Mouse (Mus musculus) heart, embryonic 12.5 days (tissue): ENCODE data around the gene Sgip1. TPM values are rescaled to one million over a fixed set of nuclear protein-coding genes. Genes with fewer than 3 reads are reported as not detected.
A peak's percentile ranks its signal among the peaks of the same experiment; 100 is the strongest.

ENCODE experiments used
- ATAC-seq: fragments of 200-750 bp; cut with Nextera tagmentation; 2 replicates; pipeline ENCODE4 v1.8.0; 2017; ENCODE audit warnings: moderate TSS enrichment, moderate library complexity; ENCODE audit not compliant: insufficient number of reproducible peaks, low FRiP score
- H3K27ac ChIP-seq: fragments of 300-500 bp; sonication (generic); 2 replicates; pipeline ENCODE4 v1.5.1; 2016; ENCODE audit warnings: mild to moderate bottlenecking, moderate library complexity; ENCODE audit not compliant: poor library complexity, severe bottlenecking
- H3K27me3 ChIP-seq: fragments of 300-500 bp; sonication (generic); replicated peaks from 2 replicates; pipeline ENCODE4 v1.6.1; 2016; ENCODE audit warnings: mild to moderate bottlenecking, moderate library complexity
- H3K36me3 ChIP-seq: fragments of 300-500 bp; sonication (generic); 2 replicates; pipeline ENCODE4 v1.6.1; 2016; ENCODE audit warnings: mild to moderate bottlenecking, moderate library complexity
- H3K4me1 ChIP-seq: fragments of 300-500 bp; sonication (generic); replicated peaks from 2 replicates; pipeline ENCODE4 v1.6.1; 2016; ENCODE audit warnings: mild to moderate bottlenecking
- H3K4me2 ChIP-seq: fragments of 300-500 bp; sonication (generic); 2 replicates; pipeline ENCODE4 v1.6.1; 2016; ENCODE audit warnings: mild to moderate bottlenecking, moderate library complexity
- H3K4me3 ChIP-seq: fragments of 300-500 bp; sonication (generic); 2 replicates; pipeline ENCODE4 v1.5.1; 2016; ENCODE audit warnings: mild to moderate bottlenecking
- H3K9ac ChIP-seq: fragments of 300-500 bp; sonication (generic); 2 replicates; pipeline ENCODE4 v1.6.1; 2016; ENCODE audit warnings: mild to moderate bottlenecking, moderate library complexity
- H3K9me3 ChIP-seq: fragments of 300-500 bp; sonication (generic); replicated peaks from 2 replicates; pipeline ENCODE4 v1.6.1; 2016; ENCODE audit warnings: mild to moderate bottlenecking, moderate library complexity
- WGBS: fragments of 180-500 bp; shearing (Covaris S2); methylation state at CpG from one replicate; pipeline ENCODE4 v1.1.7; 2016; 5-methylcytosine and 5-hydroxymethylcytosine counted together
- polyA plus RNA-seq: library from polyadenylated mRNA; unstranded; fragments of >200 nt; fragmentation: Nextera tagmentation; extraction: Ambion mirVana; gene quantifications from 2 replicates; pipeline ENCODE4 v1.2.1, GENCODE M21; 2016

Sgip1 gene
- polyA plus RNA-seq, 1 experiment from 2014 or later = 2.2 TPM

- Histone ChIP-seq H3K4me1 (no peaks in the 10 kb centered on the region), H3K27ac (no peak overlapping the region), H3K27me3 (no peaks in the 10 kb centered on the region), H3K9me3 (no peaks in the 10 kb centered on the region), H3K36me3 (no peaks in the 10 kb centered on the region), H3K9ac (no peak overlapping the region), H3K4me2 (no peak overlapping the region), H3K4me3 (no peak overlapping the region)
- ATAC-seq = no peak
- whole genome bisulfite sequencing = 71% methylated on average over 3 of the region's 3 CpGs
Observed at GRCm38 (mm10) chr4:102753334-102754090, 12.4 kb downstream of the Sgip1 start.

DNA sequence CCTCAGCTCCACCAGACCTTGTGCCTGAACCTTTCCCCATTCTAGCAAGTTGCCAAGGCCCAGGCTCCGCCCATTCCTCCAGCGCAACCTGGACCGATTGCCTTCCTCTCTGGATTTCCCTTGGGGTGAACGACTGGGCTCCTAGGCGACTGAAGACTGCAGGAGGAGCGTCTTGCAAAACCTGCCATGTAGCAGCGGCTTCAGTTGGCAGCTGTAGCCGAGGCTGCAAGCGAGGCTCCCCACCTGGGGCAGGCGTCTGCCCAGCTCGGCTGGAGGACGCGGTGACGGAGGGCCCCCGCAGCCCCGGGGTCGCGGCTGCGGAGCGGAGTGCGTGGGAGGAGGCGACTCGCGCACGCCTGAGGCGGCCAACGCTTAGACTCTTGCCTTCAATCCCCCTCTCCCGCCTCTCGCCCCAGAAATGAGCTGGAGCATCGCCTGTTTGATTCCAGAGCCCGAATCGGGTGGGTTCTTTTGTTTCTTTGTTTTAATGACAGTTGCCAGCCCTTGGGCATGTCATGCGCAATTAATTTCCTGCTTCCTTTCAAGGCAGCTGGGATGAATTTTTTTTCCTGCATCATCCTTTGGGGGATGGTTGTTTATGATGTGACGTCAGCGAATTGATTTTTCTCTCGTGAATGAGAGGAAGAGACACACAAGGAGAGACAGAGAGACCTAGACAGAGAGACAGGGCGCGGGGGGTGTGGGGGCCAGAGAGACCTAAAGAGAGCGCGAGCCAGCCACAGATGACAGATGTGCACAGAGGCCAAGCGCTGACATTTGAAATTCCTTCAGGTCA lies 18.2 kb downstream of the Sgip1 start:
- H3K9ac ChIP-seq = peak overlapping the region; percentile 73
- H3K4me1 ChIP-seq = peaks cover 6% of the 10 kb centered on the region; the same call in 1 of the 2 replicates
- peak overlapping the region; percentile 58 for H3K4me3 ChIP-seq
- no peak overlapping the region for H3K27ac ChIP-seq
- H3K27me3 ChIP-seq = peaks cover 9% of the 10 kb centered on the region; the same call in 1 of the 2 replicates
- H3K4me2 ChIP-seq = peak overlapping the region; percentile 95
- H3K9me3 ChIP-seq = no peaks in the 10 kb centered on the region
- ATAC-seq = peak; percentile 59; the same call in 1 of the 2 replicates
- no peaks in the 10 kb centered on the region for H3K36me3 ChIP-seq
- under 1% methylated on average over 41 of the region's 41 CpGs for WGBS

DNA sequence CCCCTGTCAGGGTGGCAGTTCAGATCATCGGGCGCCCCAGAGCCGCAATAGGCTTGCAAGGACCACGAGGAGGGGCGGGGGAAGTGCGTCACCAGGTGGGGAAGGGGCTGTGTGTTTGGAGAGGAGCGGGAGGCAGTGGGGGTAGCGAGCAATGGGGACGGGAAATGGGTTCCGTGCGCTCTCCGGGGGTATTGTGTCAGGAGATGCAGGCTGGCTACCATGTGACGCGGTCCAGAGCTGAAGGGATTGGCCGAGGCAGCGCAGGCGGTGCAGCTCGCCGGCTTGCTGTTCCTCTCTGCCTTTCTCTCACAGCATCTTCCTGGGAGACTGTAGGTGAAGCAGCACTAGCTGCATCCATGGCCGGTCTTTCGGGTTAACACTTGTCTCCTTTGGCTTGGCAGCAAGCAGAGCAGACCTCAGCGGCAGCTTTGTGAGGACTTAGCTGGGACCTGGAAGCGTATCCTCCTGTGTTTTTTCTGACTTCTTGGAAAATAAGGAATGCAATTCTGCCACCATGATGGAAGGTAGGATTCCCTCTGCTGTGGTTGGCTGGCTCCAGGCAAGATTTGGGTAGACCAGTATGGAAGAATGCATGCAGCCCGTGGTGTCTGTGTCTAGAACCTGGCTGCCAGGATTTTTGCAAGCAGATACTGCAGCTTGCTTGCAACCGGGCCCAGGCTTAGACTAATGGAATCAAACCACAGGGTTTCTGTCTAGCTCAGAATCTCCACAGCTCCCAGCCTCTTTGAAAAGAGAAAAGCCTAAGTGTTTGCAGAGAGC lies 19.1 kb downstream of the Sgip1 start:
- Histone ChIP-seq H3K9ac (peak overlapping the region; percentile 73), H3K27ac (peak overlapping the region; percentile 3; the same call in 1 of the 2 replicates), H3K36me3 (no peaks in the 10 kb centered on the region), H3K9me3 (no peaks in the 10 kb centered on the region), H3K4me2 (peak overlapping the region; percentile 95), H3K4me1 (peaks cover 6% of the 10 kb centered on the region; the same call in 1 of the 2 replicates), H3K4me3 (peak overlapping the region; percentile 58), H3K27me3 (peaks cover 9% of the 10 kb centered on the region; the same call in 1 of the 2 replicates)
- peak; percentile 85 for ATAC-seq
- 3% methylated on average over 25 of the region's 25 CpGs for WGBS

- Histone ChIP-seq H3K36me3 (no peaks in the 10 kb centered on the region), H3K4me1 (peaks cover 6% of the 10 kb centered on the region; the same call in 1 of the 2 replicates), H3K4me2 (no peak overlapping the region), H3K9ac (no peak overlapping the region), H3K9me3 (no peaks in the 10 kb centered on the region), H3K4me3 (no peak overlapping the region), H3K27me3 (peaks cover 9% of the 10 kb centered on the region; the same call in 1 of the 2 replicates), H3K27ac (no peak overlapping the region)
- 44% methylated on average over 7 of the region's 7 CpGs for WGBS
- no peak for ATAC-seq
Observed at GRCm38 (mm10) chr4:102762075-102762474, 21.0 kb downstream of the Sgip1 start.

DNA sequence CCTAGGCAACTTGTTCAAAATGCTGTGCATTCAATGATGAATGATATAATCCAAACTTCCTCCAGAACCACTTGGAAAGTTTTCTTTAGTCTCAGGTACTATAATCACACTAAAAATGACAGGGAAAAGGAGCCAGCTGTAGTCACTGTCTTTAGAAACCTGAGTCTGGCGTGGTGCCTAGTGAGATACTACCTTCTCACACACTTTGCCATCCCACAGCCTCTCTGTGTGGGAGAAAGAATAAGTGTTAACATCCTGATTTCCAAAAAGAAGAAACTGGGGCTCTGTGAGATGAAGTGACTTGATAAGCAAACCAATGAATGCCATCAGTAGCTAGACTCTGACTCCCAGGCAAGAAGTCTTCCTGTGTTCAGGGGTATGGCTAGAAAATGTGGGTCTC lies 28.0 kb downstream of the Sgip1 start:
- Histone ChIP-seq H3K9me3 (no peaks in the 10 kb centered on the region), H3K4me1 (0 out of 2 replicates have a peak, but pooled peaks cover 8% of the 10 kb centered on the region), H3K36me3 (no peaks in the 10 kb centered on the region), H3K9ac (no peak overlapping the region), H3K27ac (no peak overlapping the region), H3K27me3 (no peaks in the 10 kb centered on the region; the same call in 1 of the 2 replicates), H3K4me2 (no peak overlapping the region), H3K4me3 (no peak overlapping the region)
- 75% methylated on average over 1 of the region's 1 CpGs for WGBS
- no peak for ATAC-seq

- ATAC-seq = no peak
- no peaks in the 10 kb centered on the region for H3K9me3 ChIP-seq
- H3K4me2 ChIP-seq = no peak overlapping the region
- H3K27ac ChIP-seq = no peak overlapping the region
- no peak overlapping the region for H3K4me3 ChIP-seq
- WGBS = 72% methylated on average over 6 of the region's 6 CpGs
- H3K4me1 ChIP-seq = 0 out of 2 replicates have a peak, but pooled peaks cover 8% of the 10 kb centered on the region
- no peak overlapping the region for H3K9ac ChIP-seq
- H3K27me3 ChIP-seq = no peaks in the 10 kb centered on the region; the same call in 1 of the 2 replicates
- H3K36me3 ChIP-seq = no peaks in the 10 kb centered on the region
Observed at GRCm38 (mm10) chr4:102769936-102770335, 28.8 kb downstream of the Sgip1 start.

DNA sequence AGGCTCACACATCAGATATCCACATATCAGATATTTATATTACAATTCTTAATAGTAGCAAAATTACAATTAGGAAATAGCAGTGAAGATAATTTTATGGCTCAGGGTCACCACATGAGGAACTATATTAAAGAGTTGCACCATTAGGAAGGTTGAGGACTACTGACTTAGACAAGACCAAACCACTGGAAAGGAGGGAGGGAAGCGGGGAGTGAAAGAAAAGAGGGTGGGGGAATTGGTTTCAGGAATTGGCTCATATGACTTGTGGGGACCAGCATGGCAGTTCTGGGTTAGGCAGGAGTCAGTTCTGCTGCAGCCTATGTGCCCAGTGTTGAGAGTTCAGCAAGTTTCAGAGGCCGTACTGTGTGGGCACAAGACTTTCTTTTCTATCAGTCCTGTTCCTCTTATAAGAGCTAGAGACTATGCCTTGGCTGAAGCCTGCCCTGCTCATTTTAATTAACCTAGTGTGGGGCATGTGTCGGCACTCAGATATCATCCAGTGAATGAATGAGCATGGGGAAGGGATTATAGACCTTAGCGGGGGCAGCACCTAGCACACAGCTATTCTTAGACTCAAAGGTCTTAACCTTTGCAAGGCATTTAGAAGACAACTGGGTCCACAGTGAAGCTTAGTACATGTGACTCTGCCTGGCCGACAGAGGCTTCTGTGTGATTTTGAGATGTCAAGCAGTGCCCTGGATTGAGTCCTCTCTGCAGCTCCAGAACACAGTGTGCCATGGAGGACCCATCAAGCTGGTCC lies 30.7 kb downstream of the Sgip1 start:
- H3K4me2 ChIP-seq = no peak overlapping the region
- no peak for ATAC-seq
- H3K9ac ChIP-seq = no peak overlapping the region
- WGBS = 61% methylated on average over 5 of the region's 5 CpGs
- no peak overlapping the region for H3K4me3 ChIP-seq
- no peaks in the 10 kb centered on the region for H3K9me3 ChIP-seq
- no peaks in the 10 kb centered on the region; the same call in 1 of the 2 replicates for H3K27me3 ChIP-seq
- 0 out of 2 replicates have a peak, but pooled peaks cover 8% of the 10 kb centered on the region for H3K4me1 ChIP-seq
- no peak overlapping the region for H3K27ac ChIP-seq
- H3K36me3 ChIP-seq = no peaks in the 10 kb centered on the region

DNA sequence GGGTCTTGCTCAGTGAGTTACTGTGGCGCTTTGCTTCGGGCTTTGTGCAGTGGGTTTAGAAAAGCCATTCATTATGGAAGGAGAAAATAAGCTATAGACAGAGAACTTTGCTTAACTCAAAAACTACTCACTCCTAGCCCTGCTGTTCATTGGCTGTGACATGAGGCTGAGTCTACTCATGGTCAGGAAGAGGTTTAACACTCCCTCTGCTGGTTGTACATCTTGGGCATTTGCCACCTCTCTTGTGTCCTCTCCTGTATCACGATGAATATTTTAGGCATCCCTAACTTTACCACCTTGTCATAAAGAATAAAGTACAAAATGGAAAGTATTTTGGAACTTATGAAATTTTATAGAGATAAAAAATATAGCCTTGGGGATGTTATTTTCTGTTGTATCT lies 32.1 kb downstream of the Sgip1 start:
- ATAC-seq = no peak
- Histone ChIP-seq H3K27me3 (no peaks in the 10 kb centered on the region), H3K9me3 (no peaks in the 10 kb centered on the region), H3K4me3 (no peak overlapping the region), H3K4me1 (0 out of 2 replicates have a peak, but pooled peaks cover 8% of the 10 kb centered on the region), H3K27ac (no peak overlapping the region), H3K9ac (no peak overlapping the region), H3K36me3 (no peaks in the 10 kb centered on the region), H3K4me2 (no peak overlapping the region)
- 89% methylated on average over 3 of the region's 3 CpGs for WGBS

- no peak for ATAC-seq
Observed at GRCm38 (mm10) chr4:102773841-102774240, 32.7 kb downstream of the Sgip1 start.

GRCm38 (mm10) chr4:102774549-102774948 lies 33.5 kb downstream of the Sgip1 start:
- no peak overlapping the region for H3K27ac ChIP-seq
- no peak overlapping the region for H3K9ac ChIP-seq
- H3K4me2 ChIP-seq = no peak overlapping the region
- no peaks in the 10 kb centered on the region for H3K27me3 ChIP-seq
- 0 out of 2 replicates have a peak, but pooled peaks cover 8% of the 10 kb centered on the region for H3K4me1 ChIP-seq
- 54% methylated on average over 1 of the region's 1 CpGs for WGBS
- no peak for ATAC-seq
- no peaks in the 10 kb centered on the region for H3K36me3 ChIP-seq
- H3K9me3 ChIP-seq = no peaks in the 10 kb centered on the region
- H3K4me3 ChIP-seq = no peak overlapping the region

More at GRCm38 (mm10) chr4:102773841-102774240, 32.7 kb downstream of the Sgip1 start:
- no peak overlapping the region for H3K9ac ChIP-seq
- 0 out of 2 replicates have a peak, but pooled peaks cover 8% of the 10 kb centered on the region for H3K4me1 ChIP-seq
- H3K4me2 ChIP-seq = no peak overlapping the region
- no peaks in the 10 kb centered on the region for H3K9me3 ChIP-seq
- H3K27me3 ChIP-seq = no peaks in the 10 kb centered on the region
- WGBS = 88% methylated on average over 1 of the region's 1 CpGs
- no peaks in the 10 kb centered on the region for H3K36me3 ChIP-seq
- no peak overlapping the region for H3K4me3 ChIP-seq
- H3K27ac ChIP-seq = no peak overlapping the region
